10 mouse cellular contexts compared by ENCODE assay signal in genomic region chr9:27729558-27729889, GRCm38 (mm10).
"Had no signal": no experiment of that assay in that cellular context is flagged by ENCODE, and none has a peak within 500 bp of the region (broad histone marks: within the 10 kb centered on the region; RNA-seq: fewer than 3 reads in every experiment).

No protein-coding gene starts in this region.

- H3K9ac ChIP-seq: kidney, embryonic 15.5 days; limb, embryonic 12.5 days; liver, embryonic 13.5 days; liver, postnatal 0 days; lung, embryonic 15.5 days had no signal

- H3K27ac ChIP-seq: kidney, embryonic 15.5 days; limb, embryonic 12.5 days; liver, embryonic 13.5 days; macrophage; stomach, postnatal 0 days had no signal

- H3K36me3 ChIP-seq: kidney, embryonic 15.5 days; limb, embryonic 12.5 days; liver, embryonic 13.5 days; lung, embryonic 15.5 days had no signal

- H3K4me2 ChIP-seq: liver, embryonic 13.5 days had no signal

- H3K4me1 ChIP-seq: liver, embryonic 13.5 days had no signal

- H3K9me3 ChIP-seq: kidney, embryonic 15.5 days; limb, embryonic 12.5 days; liver, embryonic 13.5 days; lung, embryonic 15.5 days; megakaryocyte, embryonic 14.5 days had no signal

- H3K27me3 ChIP-seq: kidney, embryonic 15.5 days; liver, embryonic 13.5 days; lung, embryonic 15.5 days; megakaryocyte, embryonic 14.5 days had no signal

- ATAC-seq: liver, postnatal 0 days had no signal

- DNase-seq: kidney, adult 2 months; kidney, postnatal 25 days; liver, embryonic 13.5 days; liver, postnatal 0 days had no signal

- H3K4me3 ChIP-seq: kidney, embryonic 15.5 days; limb, embryonic 12.5 days; liver, embryonic 13.5 days; lung, embryonic 15.5 days had no signal
